Mouse (Mus musculus) inflammation-experienced regulatory T-cells (primary cell): ENCODE data around the gene Gm48552. TPM values are rescaled to one million over a fixed set of nuclear protein-coding genes. Genes with fewer than 3 reads are reported as not detected.

Source experiments
- polyA plus RNA-seq, 2 experiments: library from polyadenylated mRNA; unstranded; fragments of 100-300 nt; shearing (Covaris generic); gene quantifications; one replicate each; pipeline ENCODE4 v1.2.1; 2017

Gm48552 gene
- polyA plus RNA-seq: 1 to 10 TPM in 1 of 2 experiments, under 1 TPM in 1; 0.57 to 1.1 TPM

DNA sequence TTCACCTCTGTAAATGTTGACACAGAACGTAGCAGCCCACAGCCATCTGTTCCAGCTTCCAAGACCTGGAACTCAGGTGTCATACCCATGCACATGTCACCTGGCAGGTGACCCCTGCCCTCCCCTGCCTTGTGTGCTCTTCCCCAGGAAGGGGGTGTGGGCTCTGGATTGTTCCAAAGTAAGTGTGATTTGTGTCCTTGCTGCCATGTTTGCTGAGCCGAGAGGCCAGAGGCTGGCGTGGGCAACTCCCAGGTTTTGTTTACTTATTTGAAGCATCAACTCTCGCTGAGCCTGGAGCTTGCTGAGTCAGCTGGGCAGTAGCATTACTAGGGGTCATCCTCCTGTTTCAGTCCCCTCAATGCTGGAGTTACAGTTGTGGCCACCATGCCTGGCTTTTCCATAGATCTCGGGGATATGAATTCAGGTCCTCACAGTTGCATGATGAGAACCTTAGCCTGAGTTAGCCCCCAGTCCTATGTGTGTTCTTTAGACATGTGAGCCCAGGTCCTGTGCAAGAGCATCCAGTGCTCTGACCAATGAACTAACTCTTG is at the start of gene Gm48552:
Gm48552 (plus strand) TSS at position 501 of the 551 bp plus-strand sequence.

DNA sequence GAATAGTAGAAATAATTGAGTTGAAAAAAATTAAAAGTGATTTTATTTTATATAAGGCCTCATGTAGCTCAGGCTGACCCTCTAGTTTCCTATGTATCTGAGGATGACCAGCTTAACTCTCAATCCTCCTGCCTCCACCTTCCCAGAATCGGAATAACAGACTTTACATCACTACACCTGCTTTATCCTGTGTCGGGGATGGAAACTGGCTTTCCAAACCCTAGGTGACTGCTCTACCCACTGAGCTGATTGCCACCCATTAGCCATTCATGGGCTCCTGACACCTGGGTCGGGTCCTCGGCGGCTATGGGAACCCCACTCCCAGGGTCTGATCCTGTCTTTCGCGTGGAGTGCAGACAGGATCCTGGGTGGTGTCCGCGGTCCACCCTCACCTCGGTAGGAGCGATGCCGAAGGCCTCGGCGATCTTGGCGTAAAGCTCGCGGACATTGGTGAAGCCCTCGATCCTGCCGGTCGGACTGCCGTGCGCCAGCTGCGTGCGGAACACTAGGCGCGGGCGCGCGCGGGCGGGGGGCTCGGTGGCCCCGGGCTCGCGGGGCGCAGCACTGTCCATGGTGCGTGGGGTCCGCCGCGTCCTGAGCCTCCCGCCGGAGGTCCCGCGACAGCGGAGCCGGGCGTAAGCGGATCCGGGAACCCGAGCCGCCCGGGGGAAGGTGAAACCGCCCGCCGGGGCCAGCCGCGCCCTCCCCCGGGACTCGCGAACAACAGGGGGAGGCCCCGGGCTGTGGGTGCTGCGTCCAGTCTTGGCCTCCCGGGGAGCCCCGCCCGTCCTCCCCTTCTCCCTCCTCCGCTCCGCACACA is 45.9 kb upstream of the Gm48552 start, which contains the start of gene Gipc3:
Gipc3 (minus strand) TSS at position 581 of the 820 bp plus-strand sequence.

DNA sequence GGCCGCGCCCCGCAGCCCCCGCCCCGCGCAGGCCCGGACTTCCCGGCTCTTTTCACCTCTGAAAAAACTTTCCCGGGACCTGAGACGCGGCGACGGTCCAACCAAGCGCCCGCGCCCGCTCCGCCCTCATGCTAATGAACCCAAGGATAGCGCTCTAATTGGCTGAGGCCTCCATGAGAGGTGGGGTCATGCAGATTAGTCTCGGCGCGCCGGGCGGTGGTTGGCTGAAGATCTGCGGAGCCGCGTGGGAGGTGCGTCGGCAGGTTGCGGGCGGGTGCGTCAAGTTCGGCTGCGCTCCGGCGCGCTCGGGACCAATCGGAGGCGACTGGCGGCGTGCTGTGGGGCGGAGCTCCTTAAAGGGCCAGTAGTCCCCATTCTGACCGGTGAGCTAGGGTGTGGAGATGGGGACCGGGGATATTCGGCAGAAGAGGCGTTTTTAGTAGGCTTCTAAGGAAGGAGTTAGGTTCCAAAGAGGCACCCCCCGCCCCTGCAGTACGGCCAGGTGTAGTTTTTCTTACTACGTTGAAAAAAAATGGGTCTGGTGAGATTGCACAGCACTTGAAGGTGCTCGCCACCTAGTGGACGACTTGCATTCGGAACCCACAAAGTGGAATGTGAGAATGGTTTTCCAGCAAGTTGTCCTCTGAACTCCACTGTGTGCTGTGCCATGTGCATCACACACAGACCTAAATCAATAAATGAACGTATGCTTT is 38.3 kb upstream of the Gm48552 start, which contains the start of gene Hmg20b:
Hmg20b (minus strand) TSS at position 130 of the 713 bp plus-strand sequence.

DNA sequence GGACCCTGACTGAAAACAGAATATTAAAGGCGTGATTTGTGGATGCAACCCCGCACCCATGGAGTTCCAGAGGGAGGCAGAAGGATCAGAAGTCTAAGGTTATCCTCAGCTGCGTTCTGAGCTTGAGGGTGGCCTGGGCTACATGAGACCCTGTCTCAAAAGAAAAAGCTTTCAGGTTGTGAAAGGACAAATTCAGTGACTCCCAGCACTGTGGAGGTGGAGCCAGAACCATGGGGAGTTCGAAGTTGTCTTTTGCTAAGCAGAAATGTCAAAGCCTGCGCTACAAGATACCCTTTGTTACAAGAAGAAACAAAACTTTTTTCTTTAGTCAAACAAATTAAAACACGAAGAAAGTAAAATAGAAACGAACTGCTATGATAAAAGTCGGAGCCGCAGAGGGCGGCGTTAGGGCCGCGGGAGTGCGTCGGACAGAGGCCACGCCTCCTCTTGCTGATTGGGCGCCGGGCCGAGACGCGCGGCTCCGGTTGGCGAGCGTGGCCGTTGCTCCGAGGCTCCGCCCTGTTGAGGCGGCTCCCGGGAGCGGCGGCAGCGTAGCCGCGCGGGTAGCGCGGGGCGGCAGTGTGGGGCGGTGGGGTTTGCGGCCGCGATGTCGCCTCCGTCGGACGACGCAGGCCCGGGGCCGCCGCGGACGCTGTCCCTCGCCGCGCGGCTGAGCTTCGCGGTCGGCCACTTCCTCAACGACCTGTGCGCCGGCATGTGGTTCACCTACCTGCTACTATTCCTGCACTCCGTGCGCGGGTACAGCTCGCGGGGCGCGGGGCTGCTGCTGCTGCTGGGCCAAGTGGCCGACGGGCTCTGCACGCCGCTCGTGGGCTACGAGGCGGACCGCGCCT is 31.6 kb upstream of the Gm48552 start, which contains the start of gene Mfsd12:
Mfsd12 (plus strand) TSS at position 501 of the 854 bp plus-strand sequence.

DNA sequence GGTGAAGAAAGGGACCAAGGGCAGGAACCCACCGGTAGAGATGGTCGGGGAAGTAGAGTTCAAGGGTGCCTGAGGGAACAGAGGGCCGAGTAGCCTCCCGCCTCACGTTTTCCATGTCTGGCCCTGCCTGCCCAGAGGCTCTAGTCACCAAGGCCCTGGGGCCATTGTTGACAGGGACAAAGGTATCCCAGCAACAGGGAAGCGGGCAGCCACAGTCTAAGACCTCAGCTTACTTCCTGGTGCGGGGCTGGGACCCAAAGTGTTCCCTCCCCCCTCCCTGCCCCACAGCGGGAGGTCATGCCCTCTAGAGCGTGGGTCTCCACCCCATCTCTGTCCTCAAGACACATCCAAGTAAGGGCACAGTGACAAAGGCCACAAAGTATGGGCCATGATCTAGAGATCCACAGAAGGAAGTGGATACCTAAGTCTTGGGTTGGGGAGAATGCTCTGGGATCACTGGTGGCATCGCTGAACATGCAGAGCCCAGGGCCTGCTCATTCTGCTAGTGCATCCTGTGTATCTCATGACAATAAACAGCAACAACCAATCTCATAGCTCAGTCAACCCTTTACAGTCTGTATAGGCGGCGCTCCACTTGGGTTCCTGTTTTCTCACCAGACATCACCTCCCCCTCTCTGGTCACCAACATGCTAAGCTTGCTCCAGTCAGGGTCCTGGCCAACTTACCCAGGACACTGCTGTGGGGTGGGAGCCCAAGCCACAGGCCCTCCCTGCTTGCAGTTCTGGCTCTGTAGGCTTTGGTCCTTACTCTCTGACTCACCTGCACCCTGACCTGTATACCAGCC is 22.9 kb upstream of the Gm48552 start, which contains the start of gene 4930404N11Rik:
4930404N11Rik (minus strand) TSS at position 145 of the 805 bp plus-strand sequence.

DNA sequence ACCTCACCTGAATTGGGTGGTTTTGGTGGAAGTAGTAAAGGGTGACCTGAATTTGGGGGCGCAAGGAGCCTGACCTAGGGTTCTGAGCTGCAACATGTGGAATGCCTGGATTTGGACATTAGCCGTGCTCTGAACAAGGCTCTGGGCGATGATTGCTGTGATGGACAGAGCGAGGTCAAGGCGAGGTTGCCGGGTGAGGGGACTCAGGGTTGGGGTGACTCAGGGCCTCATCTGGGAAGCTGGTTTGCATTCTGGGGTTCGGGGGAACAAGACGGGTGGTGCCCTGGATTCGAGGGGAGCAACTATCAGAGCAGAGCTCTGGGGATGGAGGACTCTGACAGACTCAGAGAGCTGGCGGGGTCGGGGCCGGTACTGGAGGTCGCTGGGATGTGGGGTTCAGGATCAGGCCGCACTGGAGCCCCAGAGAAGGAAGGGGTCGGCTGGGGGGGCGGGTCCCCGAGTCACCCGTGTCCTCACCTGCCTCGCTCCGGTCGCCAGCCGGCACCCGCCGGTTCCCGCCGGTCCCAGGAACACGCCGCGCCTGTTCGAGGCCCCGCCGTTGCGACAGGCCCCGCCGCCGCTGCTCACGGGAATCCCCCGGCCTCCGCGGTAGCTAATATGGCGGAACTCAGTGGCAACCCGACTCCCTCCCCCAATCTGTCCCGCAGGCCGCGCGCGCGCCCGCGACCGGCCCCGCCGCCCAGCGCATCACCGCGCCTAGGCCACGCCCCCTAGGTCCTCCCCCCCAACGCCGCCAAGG is 10.8 kb upstream of the Gm48552 start, which contains the start of gene Fzr1:
Fzr1 (minus strand) TSS at position 724 of the 760 bp plus-strand sequence.

DNA sequence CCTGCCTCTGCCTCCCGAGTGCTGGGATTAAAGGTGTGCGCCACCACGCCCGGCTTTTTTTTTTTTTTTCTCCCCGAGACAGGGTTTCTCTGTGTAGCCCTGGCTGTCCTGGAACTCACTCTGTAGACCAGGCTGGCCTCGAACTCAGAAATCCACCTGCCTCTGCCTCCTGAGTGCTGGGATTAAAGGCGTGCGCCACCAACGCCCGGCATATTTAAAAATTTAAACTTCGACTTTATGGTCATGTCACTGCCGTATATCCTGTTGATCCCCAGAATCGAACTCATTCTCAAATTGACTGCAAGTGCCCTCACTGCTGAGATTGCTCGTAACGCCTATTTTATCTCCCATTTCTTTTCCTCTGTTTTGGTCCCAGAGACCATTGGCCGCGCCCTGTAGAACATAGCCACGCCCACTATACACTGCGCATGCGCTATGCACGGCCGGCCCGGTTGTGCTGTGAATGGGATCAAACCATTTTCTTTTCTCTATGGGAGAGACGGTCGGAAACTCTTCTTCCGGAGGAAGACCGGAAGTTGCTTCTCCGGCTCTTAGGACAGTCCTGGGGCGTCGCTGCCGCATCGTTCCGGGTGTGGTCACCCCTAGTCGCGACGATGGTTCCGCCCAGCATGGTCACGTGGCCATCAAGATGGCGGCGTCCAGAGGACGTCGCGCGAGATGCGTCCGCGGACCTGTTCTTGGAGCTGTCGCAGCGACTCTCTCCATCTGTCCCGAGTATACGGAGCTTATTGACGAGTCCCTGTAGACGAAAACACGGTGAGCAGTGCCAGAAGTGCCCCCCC is 4.8 kb upstream of the Gm48552 start, which contains the start of the genes Dohh and Gm48551:
Dohh (plus strand) TSS at position 627 of the 803 bp plus-strand sequence.
Gm48551 (plus strand) TSS at position 665 of the 803 bp plus-strand sequence.

DNA sequence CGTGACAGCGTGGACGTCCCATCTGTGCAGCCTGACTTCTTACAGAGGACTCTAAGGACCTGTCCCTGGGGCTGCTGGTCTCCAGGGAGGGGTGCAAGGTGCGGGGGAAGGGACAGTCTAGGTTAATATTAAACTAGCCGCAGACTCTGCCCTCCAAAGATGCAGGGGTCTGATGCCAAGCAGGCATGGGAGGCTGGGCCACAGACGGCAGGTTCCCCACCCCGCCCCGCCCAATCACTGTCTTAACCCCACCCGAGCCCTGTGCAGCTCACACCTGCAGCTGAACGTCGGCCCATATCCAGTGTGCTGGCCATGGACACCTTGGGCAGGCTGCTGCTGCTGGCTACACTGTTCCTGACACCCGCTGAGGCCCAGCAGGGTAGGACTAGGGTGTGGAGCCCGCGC is 4.0 kb downstream of the Gm48552 start, which contains the start of gene Smim24:
Smim24 (plus strand) TSS at position 271 of the 405 bp plus-strand sequence.

Other genes starting within 250 kb of the Gm48552 start
- gene Pias4, start 221.1 kb upstream of the Gm48552 start, polyA plus RNA-seq: 10 to 100 TPM; 47.9 to 52.2 TPM
- 100 to 1,000 TPM; 560 to 709 TPM for gene Eef2, start 212.4 kb upstream of the Gm48552 start, polyA plus RNA-seq
- 100 to 1,000 TPM in 1 of 2 experiments, 10 to 100 TPM in 1; 79.0 to 108 TPM for gene Dapk3, start 206.0 kb upstream of the Gm48552 start, polyA plus RNA-seq
- under 1 TPM in 1 of 2 experiments, not detected in 1; 0.19 TPM for gene 4930442H23Rik, start 205.2 kb upstream of the Gm48552 start, polyA plus RNA-seq
- gene Nmrk2, start 187.0 kb upstream of the Gm48552 start, polyA plus RNA-seq: 1 to 10 TPM in 1 of 2 experiments, under 1 TPM in 1; 0.34 to 3.1 TPM
- gene Atcay, start 158.2 kb upstream of the Gm48552 start, polyA plus RNA-seq: 1 to 10 TPM; 1.6 to 5.6 TPM
- gene Zfr2, start 155.8 kb upstream of the Gm48552 start, polyA plus RNA-seq: 1 to 10 TPM; 7.6 TPM
- gene Matk, start 136.1 kb upstream of the Gm48552 start, polyA plus RNA-seq: 100 to 1,000 TPM in 1 of 2 experiments, 10 to 100 TPM in 1; 57.1 to 143 TPM
- gene Mrpl54, start 122.1 kb upstream of the Gm48552 start, polyA plus RNA-seq: 10 to 100 TPM; 81.0 to 96.1 TPM
- gene Apba3, start 122.0 kb upstream of the Gm48552 start, polyA plus RNA-seq: 10 to 100 TPM; 42.7 to 44.7 TPM
- 10 to 100 TPM; 19.3 to 24.9 TPM for gene Tjp3, start 97.4 kb upstream of the Gm48552 start, polyA plus RNA-seq
- 10 to 100 TPM; 83.6 to 95.1 TPM for gene Pip5k1c, start 96.0 kb upstream of the Gm48552 start, polyA plus RNA-seq
- gene Cactin, start 67.9 kb upstream of the Gm48552 start, polyA plus RNA-seq: 10 to 100 TPM; 61.4 to 82.7 TPM
- 10 to 100 TPM; 63.1 to 66.4 TPM for gene Tbxa2r, start 60.3 kb upstream of the Gm48552 start, polyA plus RNA-seq
- gene Gipc3, start 45.7 kb upstream of the Gm48552 start, polyA plus RNA-seq: under 1 TPM in 1 of 2 experiments, not detected in 1; 0.49 TPM
- 10 to 100 TPM; 35.3 to 47.8 TPM for gene Hmg20b, start 38.5 kb upstream of the Gm48552 start, polyA plus RNA-seq
- 1 to 10 TPM; 4.9 to 7.1 TPM for gene Mfsd12, start 31.5 kb upstream of the Gm48552 start, polyA plus RNA-seq
- 1 to 10 TPM; 1.7 to 4.3 TPM for gene 4930404N11Rik, start 23.2 kb upstream of the Gm48552 start, polyA plus RNA-seq
- gene Fzr1, start 10.5 kb upstream of the Gm48552 start, polyA plus RNA-seq: 10 to 100 TPM; 62.2 to 65.0 TPM
- 10 to 100 TPM; 30.8 to 32.1 TPM for gene Dohh, start 4.6 kb upstream of the Gm48552 start, polyA plus RNA-seq
- gene Gm48551, start 4.5 kb upstream of the Gm48552 start, polyA plus RNA-seq: 1 to 10 TPM; 2.6 to 5.0 TPM
- 1 to 10 TPM in 1 of 2 experiments, not detected in 1; 5.5 TPM for gene Smim24, start 4.0 kb downstream of the Gm48552 start, polyA plus RNA-seq
- 10 to 100 TPM; 20.7 to 22.4 TPM for gene Nfic, start 66.6 kb downstream of the Gm48552 start, polyA plus RNA-seq
- under 1 TPM; 0.24 to 0.31 TPM for gene Celf5, start 93.7 kb downstream of the Gm48552 start, polyA plus RNA-seq
- 100 to 1,000 TPM in 1 of 2 experiments, 10 to 100 TPM in 1; 98.8 to 103 TPM for gene Ncln, start 107.4 kb downstream of the Gm48552 start, polyA plus RNA-seq
- 10 to 100 TPM; 59.0 to 73.6 TPM for gene S1pr4, start 111.1 kb downstream of the Gm48552 start, polyA plus RNA-seq
- gene Gna15, start 135.2 kb downstream of the Gm48552 start, polyA plus RNA-seq: 10 to 100 TPM; 29.0 to 32.4 TPM
- 10 to 100 TPM; 15.9 to 26.6 TPM for gene Gna11, start 156.2 kb downstream of the Gm48552 start, polyA plus RNA-seq
- 1,000 to 10,000 TPM; 1,037 to 1,181 TPM for gene Aes, start 170.5 kb downstream of the Gm48552 start, polyA plus RNA-seq
- gene Tle2, start 185.6 kb downstream of the Gm48552 start, polyA plus RNA-seq: 1 to 10 TPM; 2.8 to 5.1 TPM
- 1 to 10 TPM in 1 of 2 experiments, not detected in 1; 2.2 TPM for gene Tle6, start 212.1 kb downstream of the Gm48552 start, polyA plus RNA-seq
- gene BC025920, start 217.3 kb downstream of the Gm48552 start, polyA plus RNA-seq: 1 to 10 TPM; 2.1 to 3.2 TPM
- gene Sirt6, start 238.8 kb downstream of the Gm48552 start, polyA plus RNA-seq: 10 to 100 TPM; 12.8 to 18.1 TPM
- 1 to 10 TPM; 2.6 to 4.3 TPM for gene Ankrd24, start 239.5 kb downstream of the Gm48552 start, polyA plus RNA-seq